Mouse (Mus musculus) kidney, embryonic 14.5 days (tissue): ENCODE data around the gene Tnfaip1. TPM values are rescaled to one million over a fixed set of nuclear protein-coding genes. Genes with fewer than 3 reads are reported as not detected.

Experiments used
- ATAC-seq: fragments of 200-750 bp; cut with Nextera tagmentation; 2 replicates; pipeline ENCODE4 v1.8.0; 2017; ENCODE audit warnings: moderate number of reproducible peaks, mild to moderate bottlenecking, moderate TSS enrichment, moderate library complexity; ENCODE audit not compliant: low FRiP score, low TSS enrichment
- H3K27ac ChIP-seq: fragments of 300-500 bp; sonication (generic); 2 replicates; pipeline ENCODE4 v1.5.1; 2014; ENCODE audit warnings: low read depth, mild to moderate bottlenecking, low read length, moderate library complexity, mixed read lengths
- H3K27me3 ChIP-seq: fragments of 300-500 bp; sonication (generic); 2 replicates; pipeline ENCODE4 v1.6.1; 2014; ENCODE audit warnings: mild to moderate bottlenecking, low read length; ENCODE audit not compliant: control insufficient read depth, insufficient read depth
- H3K36me3 ChIP-seq: fragments of 300-500 bp; sonication (generic); 2 replicates; pipeline ENCODE4 v1.6.1; 2014; ENCODE audit warnings: low read length, mixed read lengths; ENCODE audit not compliant: control insufficient read depth, insufficient read depth
- H3K4me1 ChIP-seq: fragments of 300-500 bp; sonication (generic); 2 replicates; pipeline ENCODE4 v1.6.1; 2014; ENCODE audit warnings: low read length, mixed read lengths; ENCODE audit not compliant: control insufficient read depth, insufficient read depth
- H3K4me2 ChIP-seq: fragments of 300-500 bp; sonication (generic); replicated peaks from 2 replicates; pipeline ENCODE4 v1.6.1; 2014; ENCODE audit warnings: low read depth, mild to moderate bottlenecking, low read length
- H3K4me3 ChIP-seq: fragments of 300-500 bp; sonication (generic); 2 replicates; pipeline ENCODE4 v1.5.1; 2014; ENCODE audit warnings: mild to moderate bottlenecking, low read length
- H3K9ac ChIP-seq: fragments of 300-500 bp; sonication (generic); 2 replicates; pipeline ENCODE4 v1.6.1; 2014; ENCODE audit warnings: low read depth, mild to moderate bottlenecking, low read length, moderate library complexity
- H3K9me3 ChIP-seq: fragments of 300-500 bp; sonication (generic); 2 replicates; pipeline ENCODE4 v1.6.1; 2016; ENCODE audit warnings: low read length; ENCODE audit not compliant: control insufficient read depth
- WGBS: fragments of 180-500 bp; shearing (Covaris S2); extraction: QIAGEN DNeasy Blood & Tissue Kit; methylation state at CpG from one replicate; pipeline ENCODE4 v1.1.7; 2014; 5-methylcytosine and 5-hydroxymethylcytosine counted together
- polyA plus RNA-seq: library from polyadenylated mRNA; unstranded; fragments of >200 nt; fragmentation: Nextera tagmentation; extraction: Ambion mirVana; gene quantifications from 2 replicates; pipeline ENCODE4 v1.2.1, GENCODE M21; 2014

The Tnfaip1 gene
- polyA plus RNA-seq, 1 experiment from 2014 or later: 88.9 TPM

GRCm38 (mm10) chr11:78567614-78568013, 31.5 kb upstream of the Tnfaip1 start:
- no peak overlapping the region for H3K4me3 ChIP-seq
- no peak overlapping the region for H3K9ac ChIP-seq
- H3K4me2 ChIP-seq: no peak overlapping the region
- no peaks in the 10 kb centered on the region for H3K27me3 ChIP-seq
- H3K4me1 ChIP-seq: peaks cover 15% of the 10 kb centered on the region; the same call in 1 of the 2 replicates
- no peak for ATAC-seq
- H3K36me3 ChIP-seq: peaks cover 19% of the 10 kb centered on the region
- no peaks in the 10 kb centered on the region for H3K9me3 ChIP-seq
- 84% methylated on average over 6 of the region's 6 CpGs for WGBS
- H3K27ac ChIP-seq: no peak overlapping the region

- no peak overlapping the region for H3K4me3 ChIP-seq
- H3K9me3 ChIP-seq: no peaks in the 10 kb centered on the region
- H3K27me3 ChIP-seq: no peaks in the 10 kb centered on the region
- peak overlapping the region; percentile 15; the same call in 1 of the 2 replicates for H3K27ac ChIP-seq
- peaks cover 13% of the 10 kb centered on the region for H3K36me3 ChIP-seq
- no peak overlapping the region for H3K4me2 ChIP-seq
- ATAC-seq: 0 out of 2 replicates have a peak, but pooled peaks have one; percentile 46
- peaks cover 15% of the 10 kb centered on the region; the same call in 1 of the 2 replicates for H3K4me1 ChIP-seq
- 36% methylated on average over 6 of the region's 6 CpGs for WGBS
- H3K9ac ChIP-seq: no peak overlapping the region
Observed at GRCm38 (mm10) chr11:78566775-78567174, 30.6 kb upstream of the Tnfaip1 start.

- Histone ChIP-seq H3K36me3 (no peaks in the 10 kb centered on the region), H3K4me2 (no peak overlapping the region), H3K4me3 (no peak overlapping the region), H3K9ac (no peak overlapping the region), H3K9me3 (no peaks in the 10 kb centered on the region), H3K27me3 (no peaks in the 10 kb centered on the region), H3K27ac (no peak overlapping the region), H3K4me1 (no peaks in the 10 kb centered on the region)
- peak; percentile 61; the same call in 1 of the 2 replicates for ATAC-seq
- 12% methylated on average over 4 of the region's 4 CpGs for WGBS
Observed at GRCm38 (mm10) chr11:78560447-78560846, 24.3 kb upstream of the Tnfaip1 start.

GRCm38 (mm10) chr11:78557241-78557640, 21.1 kb upstream of the Tnfaip1 start:
- WGBS: 60% methylated on average over 8 of the region's 8 CpGs
- Histone ChIP-seq H3K27me3 (no peaks in the 10 kb centered on the region), H3K9ac (no peak overlapping the region), H3K36me3 (no peaks in the 10 kb centered on the region), H3K27ac (no peak overlapping the region), H3K9me3 (no peaks in the 10 kb centered on the region), H3K4me3 (no peak overlapping the region), H3K4me2 (no peak overlapping the region), H3K4me1 (no peaks in the 10 kb centered on the region)
- no peak for ATAC-seq

- 70% methylated on average over 4 of the region's 4 CpGs for WGBS
- no peak overlapping the region for H3K4me3 ChIP-seq
- no peak overlapping the region for H3K4me2 ChIP-seq
Observed at GRCm38 (mm10) chr11:78556070-78556469, 19.9 kb upstream of the Tnfaip1 start.

GRCm38 (mm10) chr11:78555623-78556022, 19.5 kb upstream of the Tnfaip1 start:
- no peaks in the 10 kb centered on the region for H3K36me3 ChIP-seq
- H3K4me2 ChIP-seq: no peak overlapping the region
- no peak overlapping the region for H3K27ac ChIP-seq
- 81% methylated on average over 3 of the region's 3 CpGs for WGBS
- ATAC-seq: no peak
- H3K27me3 ChIP-seq: no peaks in the 10 kb centered on the region
- H3K9me3 ChIP-seq: no peaks in the 10 kb centered on the region
- no peak overlapping the region for H3K4me3 ChIP-seq
- no peaks in the 10 kb centered on the region for H3K4me1 ChIP-seq
- no peak overlapping the region for H3K9ac ChIP-seq

More at GRCm38 (mm10) chr11:78556070-78556469, 19.9 kb upstream of the Tnfaip1 start:
- ATAC-seq: no peak
- no peaks in the 10 kb centered on the region for H3K27me3 ChIP-seq
- H3K9me3 ChIP-seq: no peaks in the 10 kb centered on the region
- H3K36me3 ChIP-seq: no peaks in the 10 kb centered on the region
- H3K9ac ChIP-seq: no peak overlapping the region
- no peaks in the 10 kb centered on the region for H3K4me1 ChIP-seq
- no peak overlapping the region for H3K27ac ChIP-seq

- 32% methylated on average over 6 of the region's 6 CpGs for WGBS
- H3K27ac ChIP-seq: 0 out of 2 replicates have a peak overlapping the region, but pooled peaks have one; percentile 39
- no peaks in the 10 kb centered on the region for H3K36me3 ChIP-seq
- peak overlapping the region; percentile 64; the same call in 1 of the 2 replicates for H3K9ac ChIP-seq
- peaks cover 16% of the 10 kb centered on the region; the same call in 1 of the 2 replicates for H3K4me1 ChIP-seq
- no peaks in the 10 kb centered on the region for H3K27me3 ChIP-seq
- H3K4me2 ChIP-seq: peak overlapping the region; percentile 86
- H3K9me3 ChIP-seq: no peaks in the 10 kb centered on the region
- ATAC-seq: peak; percentile 5; the same call in 1 of the 2 replicates
- peak overlapping the region; percentile 72 for H3K4me3 ChIP-seq
Observed at GRCm38 (mm10) chr11:78551059-78551398, 14.9 kb upstream of the Tnfaip1 start.

GRCm38 (mm10) chr11:78550168-78551058, 14.3 kb upstream of the Tnfaip1 start, which contains the start of gene Tmem97:
Gene Tmem97, minus strand, starts transcription at chr11:78550777.
- Histone ChIP-seq H3K9ac (peak within 1 kb of the TSS; percentile 74), H3K27me3 (no peaks in the 10 kb centered on the region), H3K27ac (peak within 1 kb of the TSS; percentile 81), H3K4me1 (peaks cover 16% of the 10 kb centered on the region; the same call in 1 of the 2 replicates), H3K9me3 (no peaks in the 10 kb centered on the region), H3K4me3 (peak within 1 kb of the TSS; percentile 72), H3K36me3 (no peaks in the 10 kb centered on the region; the same call in 1 of the 2 replicates), H3K4me2 (peak within 1 kb of the TSS; percentile 86)
- ATAC-seq: peak; percentile 100
- under 1% methylated on average over 59 of the region's 60 CpGs for WGBS

GRCm38 (mm10) chr11:78549491-78549987, 13.4 kb upstream of the Tnfaip1 start:
- Histone ChIP-seq H3K27ac (no peak overlapping the region), H3K4me1 (peaks cover 16% of the 10 kb centered on the region; the same call in 1 of the 2 replicates), H3K4me3 (peak overlapping the region; percentile 72), H3K36me3 (peaks cover 3% of the 10 kb centered on the region; the same call in 1 of the 2 replicates), H3K9me3 (no peaks in the 10 kb centered on the region), H3K9ac (peak overlapping the region; percentile 74), H3K27me3 (no peaks in the 10 kb centered on the region), H3K4me2 (peak overlapping the region; percentile 86)
- WGBS: 6% methylated on average over 5 of the region's 5 CpGs
- ATAC-seq: no peak
